Mouse (Mus musculus) neural tube, embryonic 14.5 days (tissue): ENCODE measurements at regions not wholly inside any gene's neighbourhood (a gene's known extent, or its start where the extent isn't known, plus 50 kb on each side); places are given as distances from the start of the nearest gene placed in this dataset.

Source experiments
- ATAC-seq: fragments of 200-750 bp; cut with Nextera tagmentation; 2 replicates; pipeline ENCODE4 v1.8.0; 2017; ENCODE audit warnings: low read depth, mild to moderate bottlenecking, moderate TSS enrichment, moderate library complexity
- H3K27ac ChIP-seq: fragments of 300-500 bp; sonication (generic); 2 replicates; pipeline ENCODE4 v1.5.1; 2014; ENCODE audit warnings: low read depth, mild to moderate bottlenecking, control low read depth, low read length, moderate library complexity, mixed read lengths
- H3K27me3 ChIP-seq: fragments of 300-500 bp; sonication (generic); 2 replicates; pipeline ENCODE4 v1.6.1; 2014; ENCODE audit warnings: low read length; ENCODE audit not compliant: control insufficient read depth, insufficient read depth
- H3K36me3 ChIP-seq: fragments of 300-500 bp; sonication (generic); 2 replicates; pipeline ENCODE4 v1.6.1; 2014; ENCODE audit warnings: low read length, mixed read lengths; ENCODE audit not compliant: control insufficient read depth, insufficient read depth
- H3K4me1 ChIP-seq: fragments of 300-500 bp; sonication (generic); 2 replicates; pipeline ENCODE4 v1.6.1; 2014; ENCODE audit warnings: low read length; ENCODE audit not compliant: control insufficient read depth, insufficient read depth
- H3K4me2 ChIP-seq: fragments of 300-500 bp; sonication (generic); 2 replicates; pipeline ENCODE4 v1.6.1; 2014; ENCODE audit warnings: mild to moderate bottlenecking, low read depth, low read length, control low read depth
- H3K4me3 ChIP-seq: fragments of 300-500 bp; sonication (generic); 2 replicates; pipeline ENCODE4 v1.5.1; 2014; ENCODE audit warnings: low read depth, low read length, control low read depth, mixed read lengths
- H3K9ac ChIP-seq: fragments of 300-500 bp; sonication (generic); replicated peaks from 2 replicates; pipeline ENCODE4 v1.6.1; 2014; ENCODE audit warnings: low read depth, mild to moderate bottlenecking, control low read depth, low read length, mixed read lengths
- H3K9me3 ChIP-seq: fragments of 300-500 bp; sonication (generic); 2 replicates; pipeline ENCODE4 v1.6.1; 2016; ENCODE audit warnings: low read length; ENCODE audit not compliant: control insufficient read depth
- WGBS: fragments of 180-500 bp; shearing (Covaris S2); extraction: QIAGEN DNeasy Blood & Tissue Kit; methylation state at CpG from one replicate; pipeline ENCODE4 v1.1.7; 2014; 5-methylcytosine and 5-hydroxymethylcytosine counted together

DNA sequence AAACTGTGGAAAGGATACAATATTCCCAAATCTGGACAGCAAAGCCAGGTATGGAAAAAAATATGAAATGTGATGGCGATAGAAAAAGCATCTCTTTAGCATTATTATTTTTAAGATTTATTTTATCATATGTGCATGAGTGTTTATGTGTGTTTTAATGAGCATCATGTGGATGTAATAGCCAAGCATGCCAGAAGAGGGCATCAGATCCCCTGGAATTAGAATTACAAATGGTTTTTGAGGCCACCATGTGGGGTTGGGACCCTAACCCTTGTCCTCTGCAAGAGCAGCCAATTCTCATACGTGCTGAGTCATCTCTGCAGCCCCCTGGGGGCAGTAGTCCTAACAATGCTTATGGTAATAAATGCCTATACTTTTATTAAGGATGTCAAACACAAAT is 111.4 kb upstream of the Vstm2b start:
- Histone ChIP-seq H3K36me3 (no peaks in the 10 kb centered on the region), H3K4me2 (no peak overlapping the region), H3K27me3 (no peaks in the 10 kb centered on the region), H3K9ac (no peak overlapping the region), H3K4me1 (no peaks in the 10 kb centered on the region), H3K9me3 (no peaks in the 10 kb centered on the region), H3K27ac (no peak overlapping the region), H3K4me3 (no peak overlapping the region)
- WGBS = 69% methylated on average over 2 of the region's 2 CpGs
- ATAC-seq = no peak

DNA sequence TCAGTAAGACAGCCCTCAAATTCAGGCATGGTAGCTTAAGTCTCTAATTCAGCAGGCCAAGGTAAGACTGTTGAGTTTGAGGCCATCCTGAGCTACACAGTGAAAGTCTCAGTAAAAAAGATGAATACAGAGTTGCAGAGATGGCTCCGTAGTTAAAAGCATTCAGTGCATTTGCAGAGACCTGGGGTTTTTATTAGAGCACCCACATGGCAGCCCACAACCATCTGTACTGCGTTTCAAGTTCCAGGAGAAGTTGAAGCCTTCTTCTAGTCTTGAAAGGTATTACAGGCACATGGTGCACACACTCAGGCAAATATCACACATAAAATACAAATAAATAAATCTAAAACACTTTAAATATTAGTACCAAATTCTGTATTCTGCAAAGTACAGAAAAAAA is 109.6 kb upstream of the Vstm2b start:
- Histone ChIP-seq H3K4me1 (no peaks in the 10 kb centered on the region), H3K4me2 (no peak overlapping the region), H3K9ac (no peak overlapping the region), H3K9me3 (no peaks in the 10 kb centered on the region), H3K36me3 (no peaks in the 10 kb centered on the region), H3K4me3 (no peak overlapping the region), H3K27me3 (no peaks in the 10 kb centered on the region), H3K27ac (no peak overlapping the region)
- 91% methylated on average over 2 of the region's 2 CpGs for WGBS
- no peak for ATAC-seq

GRCm38 (mm10) chr7:40794458-40795207 is 103.5 kb upstream of the Vstm2b start:
- H3K4me3 ChIP-seq = no peak overlapping the region
- H3K9me3 ChIP-seq = no peaks in the 10 kb centered on the region
- H3K36me3 ChIP-seq = no peaks in the 10 kb centered on the region
- H3K4me1 ChIP-seq = no peaks in the 10 kb centered on the region
- no peaks in the 10 kb centered on the region for H3K27me3 ChIP-seq
- WGBS = 60% methylated on average over 11 of the region's 11 CpGs
- ATAC-seq = peak; percentile 80
- no peak overlapping the region for H3K27ac ChIP-seq
- H3K9ac ChIP-seq = no peak overlapping the region
- H3K4me2 ChIP-seq = no peak overlapping the region

DNA sequence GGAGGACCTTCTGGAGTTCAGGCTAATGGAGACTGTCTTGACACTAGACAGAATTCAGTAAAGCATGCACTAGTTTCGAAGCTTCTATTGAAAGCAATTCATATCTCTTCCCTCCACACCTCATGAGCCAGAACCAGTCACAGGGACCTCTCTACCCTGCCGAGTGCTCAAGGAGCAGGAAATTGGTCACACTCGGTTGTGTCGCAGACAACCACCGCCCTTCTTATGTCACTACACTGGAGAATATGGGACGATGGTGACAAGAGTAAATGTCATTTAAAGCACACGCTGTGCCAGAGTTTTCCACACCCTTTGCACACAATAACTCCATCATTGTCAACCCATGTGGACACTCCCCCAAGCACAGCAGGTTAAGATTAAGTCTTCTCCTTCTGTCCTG is 98.3 kb upstream of the Vstm2b start:
- no peak for ATAC-seq
- no peak overlapping the region for H3K9ac ChIP-seq
- H3K36me3 ChIP-seq = no peaks in the 10 kb centered on the region
- H3K27ac ChIP-seq = no peak overlapping the region
- H3K4me1 ChIP-seq = no peaks in the 10 kb centered on the region
- H3K9me3 ChIP-seq = no peaks in the 10 kb centered on the region
- no peak overlapping the region for H3K4me3 ChIP-seq
- H3K4me2 ChIP-seq = no peak overlapping the region
- no peaks in the 10 kb centered on the region for H3K27me3 ChIP-seq
- WGBS = 82% methylated on average over 7 of the region's 7 CpGs

DNA sequence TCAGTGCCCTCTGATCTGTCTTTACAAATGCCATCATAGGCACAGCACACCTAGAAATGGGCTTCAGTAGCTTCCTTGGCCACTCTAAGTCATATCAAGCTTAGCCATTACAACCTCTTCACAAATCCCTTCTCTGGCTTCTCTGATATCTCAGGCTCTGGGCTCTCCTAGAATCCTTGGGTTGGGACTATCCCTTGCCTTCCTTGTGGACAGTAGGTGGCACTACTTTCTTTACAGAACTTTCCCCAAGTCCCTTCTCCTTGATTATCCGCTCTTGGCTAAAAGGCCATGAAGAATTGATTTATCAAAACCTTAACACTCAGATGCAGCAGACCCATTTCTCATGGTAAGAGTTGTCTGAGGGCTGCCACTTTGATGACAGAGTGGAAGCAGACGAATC is 96.8 kb upstream of the Vstm2b start:
- Histone ChIP-seq H3K9ac (no peak overlapping the region), H3K36me3 (no peaks in the 10 kb centered on the region), H3K4me1 (no peaks in the 10 kb centered on the region), H3K27ac (no peak overlapping the region), H3K4me3 (no peak overlapping the region), H3K4me2 (no peak overlapping the region), H3K9me3 (no peaks in the 10 kb centered on the region), H3K27me3 (no peaks in the 10 kb centered on the region)
- ATAC-seq = no peak
- 66% methylated on average over 2 of the region's 2 CpGs for WGBS

GRCm38 (mm10) chr7:40805211-40805610 is 92.9 kb upstream of the Vstm2b start:
- H3K27ac ChIP-seq = no peak overlapping the region
- no peaks in the 10 kb centered on the region for H3K36me3 ChIP-seq
- H3K4me2 ChIP-seq = no peak overlapping the region
- no peak for ATAC-seq
- no peaks in the 10 kb centered on the region for H3K4me1 ChIP-seq
- H3K27me3 ChIP-seq = no peaks in the 10 kb centered on the region
- H3K9me3 ChIP-seq = no peaks in the 10 kb centered on the region
- 62% methylated on average over 2 of the region's 2 CpGs for WGBS
- no peak overlapping the region for H3K9ac ChIP-seq
- no peak overlapping the region for H3K4me3 ChIP-seq

- no peak overlapping the region for H3K9ac ChIP-seq
- H3K4me3 ChIP-seq = no peak overlapping the region
- no peaks in the 10 kb centered on the region for H3K36me3 ChIP-seq
- H3K27ac ChIP-seq = no peak overlapping the region
- H3K27me3 ChIP-seq = no peaks in the 10 kb centered on the region
- H3K4me2 ChIP-seq = no peak overlapping the region
- H3K4me1 ChIP-seq = no peaks in the 10 kb centered on the region
- WGBS = 87% methylated on average over 4 of the region's 4 CpGs
- no peak for ATAC-seq
- no peaks in the 10 kb centered on the region for H3K9me3 ChIP-seq
These were observed 92.3 kb upstream of the Vstm2b start for GRCm38 (mm10) chr7:40805866-40806265.

GRCm38 (mm10) chr7:40812952-40813351 is 85.2 kb upstream of the Vstm2b start:
- 84% methylated on average over 4 of the region's 4 CpGs for WGBS
- Histone ChIP-seq H3K36me3 (no peaks in the 10 kb centered on the region), H3K27ac (no peak overlapping the region), H3K4me3 (no peak overlapping the region), H3K9me3 (no peaks in the 10 kb centered on the region), H3K27me3 (no peaks in the 10 kb centered on the region), H3K4me2 (no peak overlapping the region), H3K9ac (no peak overlapping the region), H3K4me1 (no peaks in the 10 kb centered on the region)
- no peak for ATAC-seq

GRCm38 (mm10) chr7:40825141-40825742 is 72.9 kb upstream of the Vstm2b start:
- no peaks in the 10 kb centered on the region for H3K9me3 ChIP-seq
- H3K27ac ChIP-seq = no peak overlapping the region
- H3K4me1 ChIP-seq = no peaks in the 10 kb centered on the region
- H3K36me3 ChIP-seq = no peaks in the 10 kb centered on the region
- no peaks in the 10 kb centered on the region for H3K27me3 ChIP-seq
- 78% methylated on average over 7 of the region's 7 CpGs for WGBS
- H3K4me3 ChIP-seq = no peak overlapping the region
- peak; percentile 56; the same call in 1 of the 2 replicates for ATAC-seq
- no peak overlapping the region for H3K4me2 ChIP-seq
- no peak overlapping the region for H3K9ac ChIP-seq
